Mouse (Mus musculus) heart, embryonic 16.5 days (tissue): Measurements from ENCODE around the gene Rpl19. TPM values are rescaled to one million over a fixed set of nuclear protein-coding genes. Genes with fewer than 3 reads are reported as not detected.

Experiments
- ATAC-seq: fragments of 200-750 bp; cut with Nextera tagmentation; replicated peaks from 2 replicates; pipeline ENCODE4 v1.8.0; 2017; ENCODE audit warnings: moderate number of reproducible peaks; ENCODE audit not compliant: insufficient read depth, low FRiP score; ENCODE audit errors: extremely low read depth
- H3K27ac ChIP-seq: fragments of 300-500 bp; sonication (generic); 2 replicates; pipeline ENCODE4 v1.5.1; 2014; ENCODE audit warnings: mild to moderate bottlenecking, low read length, control low read depth, moderate library complexity
- H3K27me3 ChIP-seq: fragments of 300-500 bp; sonication (generic); 2 replicates; pipeline ENCODE4 v1.6.1; 2014; ENCODE audit warnings: low read length, mixed read lengths; ENCODE audit not compliant: control insufficient read depth, insufficient read depth
- H3K36me3 ChIP-seq: fragments of 300-500 bp; sonication (generic); 2 replicates; pipeline ENCODE4 v1.6.1; 2014; ENCODE audit not compliant: control insufficient read depth, insufficient read depth
- H3K4me1 ChIP-seq: fragments of 300-500 bp; sonication (generic); 2 replicates; pipeline ENCODE4 v1.6.1; 2014; ENCODE audit warnings: low read length, mixed read lengths; ENCODE audit not compliant: control insufficient read depth, insufficient read depth
- H3K4me2 ChIP-seq: fragments of 300-500 bp; sonication (generic); 2 replicates; pipeline ENCODE4 v1.6.1; 2014; ENCODE audit warnings: low read depth, mild to moderate bottlenecking, control low read depth, low read length
- H3K4me3 ChIP-seq: fragments of 300-500 bp; sonication (generic); 2 replicates; pipeline ENCODE4 v1.5.1; 2014; ENCODE audit warnings: mild to moderate bottlenecking, control low read depth, low read length
- H3K9ac ChIP-seq: fragments of 300-500 bp; sonication (generic); 2 replicates; pipeline ENCODE4 v1.6.1; 2014; ENCODE audit warnings: low read length, control low read depth
- H3K9me3 ChIP-seq: fragments of 300-500 bp; sonication (generic); replicated peaks from 2 replicates; pipeline ENCODE4 v1.6.1; 2016; ENCODE audit warnings: low read length; ENCODE audit not compliant: control insufficient read depth
- WGBS: fragments of 180-500 bp; shearing (Covaris S2); extraction: QIAGEN DNeasy Blood & Tissue Kit; methylation state at CpG from one replicate; pipeline ENCODE4 v1.1.7; 2014; 5-methylcytosine and 5-hydroxymethylcytosine counted together
- polyA plus RNA-seq: library from polyadenylated mRNA; unstranded; fragments of >200 nt; fragmentation: Nextera tagmentation; extraction: Ambion mirVana; gene quantifications from 2 replicates; pipeline ENCODE4 v1.2.1, GENCODE M21; 2015

The Rpl19 gene
- polyA plus RNA-seq, 1 experiment from 2014 or later = 596 TPM

- H3K27me3 ChIP-seq = peaks cover 8% of the 10 kb centered on the region; the same call in 1 of the 2 replicates
- WGBS = 55% methylated on average over 14 of the region's 14 CpGs
These were observed 11.4 kb downstream of the Rpl19 start for GRCm38 (mm10) chr11:98037871-98038270.

DNA sequence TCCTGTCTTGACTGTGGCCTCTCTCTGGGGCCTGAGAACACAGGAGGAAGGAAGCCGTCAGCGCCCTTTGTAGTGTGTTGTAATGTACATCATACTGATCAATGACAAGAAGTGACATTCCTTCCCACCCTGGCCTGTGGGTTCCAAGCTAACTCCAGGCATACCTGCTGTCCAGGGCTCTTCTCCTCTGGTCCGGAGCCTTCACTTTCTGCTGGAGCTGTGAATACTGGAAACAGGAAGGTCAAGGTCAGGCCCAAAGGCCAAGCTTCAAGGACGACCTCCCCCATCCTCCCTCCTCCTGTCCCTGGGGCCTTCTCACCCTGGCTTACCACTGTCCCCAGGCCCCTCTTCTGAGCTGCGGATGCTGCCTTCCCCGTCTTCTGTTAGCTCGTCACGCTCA, 14.5 kb downstream of the Rpl19 start:
- H3K4me1 ChIP-seq = peaks cover 4% of the 10 kb centered on the region
- WGBS = 77% methylated on average over 8 of the region's 8 CpGs
- ATAC-seq = no peak
- H3K27me3 ChIP-seq = peaks cover 8% of the 10 kb centered on the region; the same call in 1 of the 2 replicates
- no peak overlapping the region for H3K27ac ChIP-seq
- no peak overlapping the region for H3K4me2 ChIP-seq
- H3K9me3 ChIP-seq = no peaks in the 10 kb centered on the region
- no peak overlapping the region for H3K9ac ChIP-seq
- H3K36me3 ChIP-seq = no peaks in the 10 kb centered on the region
- no peak overlapping the region for H3K4me3 ChIP-seq

More at GRCm38 (mm10) chr11:98037871-98038270, 11.4 kb downstream of the Rpl19 start:
- H3K9me3 ChIP-seq = no peaks in the 10 kb centered on the region
- no peak overlapping the region for H3K4me3 ChIP-seq
- H3K4me2 ChIP-seq = no peak overlapping the region
- peaks cover 10% of the 10 kb centered on the region for H3K4me1 ChIP-seq
- H3K27ac ChIP-seq = no peak overlapping the region
- no peaks in the 10 kb centered on the region for H3K36me3 ChIP-seq
- ATAC-seq = no peak
- H3K9ac ChIP-seq = no peak overlapping the region

DNA sequence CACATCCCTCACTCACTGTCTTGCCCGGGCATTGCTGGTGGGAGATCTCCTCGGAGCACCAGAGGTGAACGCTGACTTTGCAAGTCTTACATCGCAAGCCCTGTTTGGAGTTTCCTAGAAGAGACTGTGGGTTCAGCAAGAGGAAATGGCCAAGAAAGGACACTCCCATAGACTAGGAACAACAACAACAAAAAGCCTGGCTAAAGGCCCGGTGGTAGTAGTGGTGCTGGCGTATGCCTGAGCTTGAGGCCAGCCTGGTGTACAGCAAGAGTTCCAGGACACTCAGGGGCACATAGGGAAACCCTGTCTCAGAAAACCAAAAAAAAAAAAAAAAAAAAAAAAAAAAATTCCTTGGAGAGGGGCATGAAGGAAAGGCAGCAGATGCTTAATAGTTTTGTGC, 16.2 kb downstream of the Rpl19 start:
- no peaks in the 10 kb centered on the region for H3K36me3 ChIP-seq
- 65% methylated on average over 6 of the region's 6 CpGs for WGBS
- H3K9ac ChIP-seq = no peak overlapping the region
- H3K27me3 ChIP-seq = 0 out of 2 replicates have a peak, but pooled peaks cover under 1% of the 10 kb centered on the region
- no peak overlapping the region for H3K4me2 ChIP-seq
- ATAC-seq = 0 out of 2 replicates have a peak, but pooled peaks have one; percentile 9
- no peak overlapping the region for H3K4me3 ChIP-seq
- H3K27ac ChIP-seq = no peak overlapping the region
- H3K9me3 ChIP-seq = no peaks in the 10 kb centered on the region
- no peaks in the 10 kb centered on the region for H3K4me1 ChIP-seq

DNA sequence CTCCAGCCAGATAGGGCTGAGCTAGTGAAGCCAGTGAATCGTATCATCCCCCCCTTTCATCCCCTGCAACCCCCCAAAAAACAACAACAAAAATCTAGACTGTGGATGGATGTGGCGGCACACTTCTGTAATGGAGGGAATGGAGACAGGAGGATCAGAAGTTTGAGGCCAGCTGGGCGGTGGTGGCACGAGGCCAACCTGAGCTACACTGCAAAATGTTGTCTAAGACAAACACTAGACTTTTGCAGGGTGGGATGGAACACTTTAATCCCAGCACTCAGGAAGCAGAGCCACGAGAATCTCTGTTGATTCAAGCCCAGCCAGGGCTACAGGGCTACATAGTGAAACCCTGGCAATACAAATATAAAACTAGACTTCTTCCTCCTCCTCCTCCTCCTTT, 17.6 kb downstream of the Rpl19 start:
- H3K27me3 ChIP-seq = no peaks in the 10 kb centered on the region
- no peak for ATAC-seq
- no peak overlapping the region for H3K27ac ChIP-seq
- 50% methylated on average over 5 of the region's 5 CpGs for WGBS
- H3K4me1 ChIP-seq = no peaks in the 10 kb centered on the region
- H3K36me3 ChIP-seq = no peaks in the 10 kb centered on the region
- H3K9ac ChIP-seq = no peak overlapping the region
- no peak overlapping the region for H3K4me3 ChIP-seq
- no peak overlapping the region for H3K4me2 ChIP-seq
- no peaks in the 10 kb centered on the region for H3K9me3 ChIP-seq

GRCm38 (mm10) chr11:98045596-98045995, 19.1 kb downstream of the Rpl19 start:
- Histone ChIP-seq H3K4me1 (no peaks in the 10 kb centered on the region), H3K9me3 (no peaks in the 10 kb centered on the region), H3K4me2 (no peak overlapping the region), H3K4me3 (no peak overlapping the region), H3K9ac (no peak overlapping the region), H3K27ac (no peak overlapping the region), H3K27me3 (0 out of 2 replicates have a peak, but pooled peaks cover 2% of the 10 kb centered on the region), H3K36me3 (no peaks in the 10 kb centered on the region)
- WGBS = 60% methylated on average over 4 of the region's 4 CpGs
- ATAC-seq = no peak

DNA sequence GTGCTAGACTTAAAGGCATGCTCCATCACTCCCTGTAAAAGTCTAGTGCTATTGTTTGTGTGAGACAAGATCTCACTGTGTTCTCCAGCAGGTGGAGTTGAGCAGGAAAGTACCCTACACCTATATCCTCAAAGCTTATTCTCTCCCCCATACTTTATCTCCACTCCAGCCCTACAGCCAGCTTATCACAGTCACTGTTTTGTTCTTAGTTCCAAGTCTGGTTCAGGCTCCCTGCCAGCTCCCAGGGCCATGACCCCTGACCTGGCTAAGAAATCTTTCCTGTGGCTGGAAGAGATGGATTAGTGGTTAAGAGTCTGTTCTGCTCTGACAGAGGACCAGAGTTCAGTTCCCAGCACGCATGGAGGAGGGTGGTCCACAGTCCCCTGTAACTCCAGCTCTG, 20.0 kb downstream of the Rpl19 start:
- ATAC-seq = no peak
- Histone ChIP-seq H3K36me3 (no peaks in the 10 kb centered on the region), H3K27me3 (peaks cover 7% of the 10 kb centered on the region), H3K4me2 (no peak overlapping the region), H3K27ac (no peak overlapping the region), H3K9me3 (no peaks in the 10 kb centered on the region), H3K4me1 (peaks cover 4% of the 10 kb centered on the region), H3K9ac (no peak overlapping the region), H3K4me3 (no peak overlapping the region)
- 78% methylated on average over 1 of the region's 1 CpGs for WGBS

GRCm38 (mm10) chr11:98047745-98048144, 21.2 kb downstream of the Rpl19 start:
- Histone ChIP-seq H3K4me1 (peaks cover 17% of the 10 kb centered on the region), H3K27ac (no peak overlapping the region), H3K9ac (no peak overlapping the region), H3K27me3 (peaks cover 20% of the 10 kb centered on the region), H3K4me2 (no peak overlapping the region), H3K36me3 (no peaks in the 10 kb centered on the region), H3K4me3 (no peak overlapping the region), H3K9me3 (no peaks in the 10 kb centered on the region)
- no peak for ATAC-seq
- 84% methylated on average over 4 of the region's 4 CpGs for WGBS

- no peaks in the 10 kb centered on the region for H3K36me3 ChIP-seq
- no peak for ATAC-seq
- 66% methylated on average over 14 of the region's 14 CpGs for WGBS
- H3K9ac ChIP-seq = no peak overlapping the region
- H3K27ac ChIP-seq = no peak overlapping the region
- H3K4me3 ChIP-seq = no peak overlapping the region
- H3K4me2 ChIP-seq = no peak overlapping the region
- H3K4me1 ChIP-seq = peaks cover 21% of the 10 kb centered on the region
- H3K9me3 ChIP-seq = no peaks in the 10 kb centered on the region
- peaks cover 27% of the 10 kb centered on the region for H3K27me3 ChIP-seq
These were observed 23.4 kb downstream of the Rpl19 start for GRCm38 (mm10) chr11:98049672-98050519.

- no peaks in the 10 kb centered on the region for H3K36me3 ChIP-seq
- no peak overlapping the region for H3K9ac ChIP-seq
- H3K9me3 ChIP-seq = no peaks in the 10 kb centered on the region
- H3K27ac ChIP-seq = no peak overlapping the region
- 24% methylated on average over 2 of the region's 2 CpGs for WGBS
- H3K4me2 ChIP-seq = no peak overlapping the region
- ATAC-seq = no peak
- no peak overlapping the region for H3K4me3 ChIP-seq
- H3K27me3 ChIP-seq = peaks cover 27% of the 10 kb centered on the region
- peaks cover 21% of the 10 kb centered on the region for H3K4me1 ChIP-seq
These were observed 24.0 kb downstream of the Rpl19 start for GRCm38 (mm10) chr11:98050520-98050815.
